Mouse (Mus musculus) kidney, adult 9 months (tissue): ENCODE data around the gene Clec1b.

Experiments
- DNase-seq: peaks from one replicate; pipeline ENCODE4 v3.0.0; 2022

Gene Clec1b

GRCm38 (mm10) chr6:129414177-129414576 is 17.1 kb downstream of the Clec1b start:
- no peak for DNase-seq

- DNase-seq: no peak
Measured at GRCm38 (mm10) chr6:129422311-129422710, 25.2 kb downstream of the Clec1b start.

- DNase-seq: no peak
Measured at GRCm38 (mm10) chr6:129423040-129423733, 26.1 kb downstream of the Clec1b start.

GRCm38 (mm10) chr6:129423734-129424072 is 26.6 kb downstream of the Clec1b start:
- peak; percentile 90 for DNase-seq

GRCm38 (mm10) chr6:129425217-129425616 is 28.1 kb downstream of the Clec1b start:
- no peak for DNase-seq

- peak; percentile 72 for DNase-seq
Measured at GRCm38 (mm10) chr6:129425812-129426211, 28.7 kb downstream of the Clec1b start.

GRCm38 (mm10) chr6:129427281-129427680 is 30.2 kb downstream of the Clec1b start:
- no peak for DNase-seq

GRCm38 (mm10) chr6:129434239-129434638 is 37.1 kb downstream of the Clec1b start:
- DNase-seq: no peak

GRCm38 (mm10) chr6:129436025-129436424 is 38.9 kb downstream of the Clec1b start:
- no peak for DNase-seq

- no peak for DNase-seq
Measured at GRCm38 (mm10) chr6:129438033-129438432, 40.9 kb downstream of the Clec1b start.

GRCm38 (mm10) chr6:129449743-129450142 is 52.6 kb downstream of the Clec1b start:
- DNase-seq: peak; percentile 32

- DNase-seq: peak; percentile 62
Measured at GRCm38 (mm10) chr6:129451411-129452039, 54.4 kb downstream of the Clec1b start, which contains the start of gene Clec1a. TSS of gene Clec1a (minus strand) at chr6:129452000.
